Mouse (Mus musculus) MEL (cell line): ENCODE data around the gene Barx2. TPM values are rescaled to one million over a fixed set of nuclear protein-coding genes. Genes with fewer than 3 reads are reported as not detected.

Experiments used
- DNase-seq: peaks from one replicate; pipeline ENCODE4 v3.0.0; 2011; ENCODE audit warnings: low read depth, low spot score
- H3K27ac ChIP-seq: 2 replicates; pipeline ENCODE4 v1.5.1; 2012; ENCODE audit warnings: low read depth, mild to moderate bottlenecking, control low read depth, low read length, moderate library complexity; ENCODE audit not compliant: control insufficient read depth
- H3K27me3 ChIP-seq, 2 experiments: fragments of 150-350 bp in 1 of 2; sonication (generic) in 1 of 2; 2 replicates each; pipeline ENCODE4 v1.6.1; 2012; ENCODE audit warnings: low read length in 2 of 2, mild to moderate bottlenecking in 2 of 2, improper control_type of control experiment in 1 of 2, moderate library complexity in 1 of 2; ENCODE audit not compliant: insufficient read depth in 2 of 2, control insufficient read depth in 1 of 2
- H3K36me3 ChIP-seq, 2 experiments: 2 replicates each; pipeline ENCODE4 v1.6.1; 2012 to 2014; ENCODE audit warnings: low read length in 2 of 2, improper control_type of control experiment in 1 of 2, inconsistent platforms in 1 of 2, mild to moderate bottlenecking in 1 of 2; ENCODE audit not compliant: insufficient read depth in 2 of 2, control insufficient read depth in 1 of 2
- H3K4me1 ChIP-seq, 2 experiments: fragments of 150-350 bp in 1 of 2; sonication (generic) in 1 of 2; 2 replicates each; pipeline ENCODE4 v1.6.1; 2012; ENCODE audit warnings: low read length in 2 of 2, improper control_type of control experiment in 1 of 2, mild to moderate bottlenecking in 1 of 2; ENCODE audit not compliant: insufficient read depth in 2 of 2, control insufficient read depth in 1 of 2
- H3K4me3 ChIP-seq, 2 experiments: fragments of 150-350 bp in 1 of 2; sonication (generic) in 1 of 2; 2 replicates each; pipeline ENCODE4 v1.5.1; 2012; ENCODE audit warnings: low read depth in 2 of 2, low read length in 2 of 2, mild to moderate bottlenecking in 2 of 2, moderate library complexity in 2 of 2, control low read depth in 1 of 2, improper control_type of control experiment in 1 of 2; ENCODE audit not compliant: control insufficient read depth in 1 of 2, insufficient read depth in 1 of 2
- H3K79me2 ChIP-seq: 2 replicates; pipeline ENCODE4 v1.6.1; 2012; ENCODE audit warnings: mild to moderate bottlenecking, low read length, moderate library complexity; ENCODE audit not compliant: control insufficient read depth, poor library complexity, insufficient read depth
- H3K9ac ChIP-seq: 2 replicates; pipeline ENCODE4 v1.6.1; 2012; ENCODE audit warnings: low read depth, mild to moderate bottlenecking, control low read depth, low read length, moderate library complexity; ENCODE audit not compliant: control insufficient read depth, poor library complexity, severe bottlenecking
- H3K9me3 ChIP-seq: fragments of 150-350 bp; sonication (generic); replicated peaks from 2 replicates; pipeline ENCODE4 v1.6.1; 2012; ENCODE audit warnings: mild to moderate bottlenecking, low read length, improper control_type of control experiment, moderate library complexity; ENCODE audit not compliant: insufficient read depth
- BHLHE40 ChIP-seq: IDR thresholded peaks from 2 replicates; pipeline ENCODE4 v1.6.1; 2012; ENCODE audit warnings: low read depth, mild to moderate bottlenecking, inconsistent platforms, low read length, improper control_type of control experiment, borderline replicate concordance
- CHD2 ChIP-seq: IDR thresholded peaks from 2 replicates; pipeline ENCODE4 v1.6.1; 2011; ENCODE audit warnings: low read length, improper control_type of control experiment
- CTCF ChIP-seq, 3 experiments: IDR thresholded peaks in 2 of 3; conservative IDR thresholded peaks in 1 of 3; 2 replicates each; pipeline ENCODE4 v1.5.1; 2011 to 2012; ENCODE audit warnings: low read length in 3 of 3, low read depth in 2 of 3, mild to moderate bottlenecking in 2 of 3, improper control_type of control experiment in 1 of 3, inconsistent platforms in 1 of 3, mixed read lengths in 1 of 3, moderate library complexity in 1 of 3; ENCODE audit not compliant: control insufficient read depth in 1 of 3, insufficient read depth in 1 of 3, poor library complexity in 1 of 3, severe bottlenecking in 1 of 3
- ELF1 ChIP-seq: IDR thresholded peaks from 2 replicates; pipeline ENCODE4 v1.6.1; 2014; ENCODE audit warnings: low read depth, mild to moderate bottlenecking, inconsistent platforms, low read length, improper control_type of control experiment, moderate library complexity
- ETS1 ChIP-seq: IDR thresholded peaks from 2 replicates; pipeline ENCODE4 v1.6.1; 2012; ENCODE audit warnings: low read depth, mild to moderate bottlenecking, inconsistent platforms, low read length, improper control_type of control experiment, moderate library complexity
- JUND ChIP-seq: IDR thresholded peaks from 2 replicates; pipeline ENCODE4 v1.6.1; 2011; ENCODE audit warnings: low read depth, mild to moderate bottlenecking, improper control_type of control experiment, low read length
- KAT2A ChIP-seq: conservative IDR thresholded peaks from 2 replicates; pipeline ENCODE4 v1.6.1; 2012; ENCODE audit warnings: low read depth, low read length, improper control_type of control experiment, inconsistent platforms
- MAFK ChIP-seq: IDR thresholded peaks from 2 replicates; pipeline ENCODE4 v1.6.1; 2011; ENCODE audit warnings: low read depth, mild to moderate bottlenecking, low read length, improper control_type of control experiment, borderline replicate concordance
- MEF2A ChIP-seq: IDR thresholded peaks from 2 replicates; pipeline ENCODE4 v1.6.1; 2014; ENCODE audit warnings: low read depth, mild to moderate bottlenecking, inconsistent platforms, low read length, improper control_type of control experiment; ENCODE audit not compliant: poor library complexity, insufficient replicate concordance, severe bottlenecking; ENCODE audit errors: extremely low read depth
- MXI1 ChIP-seq: IDR thresholded peaks from 2 replicates; pipeline ENCODE4 v1.6.1; 2011; ENCODE audit warnings: mild to moderate bottlenecking, low read depth, low read length, improper control_type of control experiment
- MYC ChIP-seq: IDR thresholded peaks from 2 replicates; pipeline ENCODE4 v1.6.1; 2011; ENCODE audit warnings: low read depth, mild to moderate bottlenecking, low read length, improper control_type of control experiment, moderate library complexity
- NRF1 ChIP-seq: IDR thresholded peaks from 2 replicates; pipeline ENCODE4 v1.6.1; 2014; ENCODE audit warnings: low read depth, mild to moderate bottlenecking, inconsistent platforms, low read length, improper control_type of control experiment, moderate library complexity; ENCODE audit not compliant: poor library complexity, insufficient read depth, severe bottlenecking
- POLR2A ChIP-seq, 2 experiments: IDR thresholded peaks; 2 replicates each; pipeline ENCODE4 v1.6.1; 2011 to 2012; ENCODE audit warnings: low read length in 2 of 2, mild to moderate bottlenecking in 2 of 2, control low read depth in 1 of 2, improper control_type of control experiment in 1 of 2, low read depth in 1 of 2, moderate library complexity in 1 of 2; ENCODE audit not compliant: control insufficient read depth in 1 of 2, insufficient read depth in 1 of 2, poor library complexity in 1 of 2
- POLR2AphosphoS2 ChIP-seq: IDR thresholded peaks from 2 replicates; pipeline ENCODE4 v1.6.1; 2011; ENCODE audit warnings: low read length, improper control_type of control experiment
- POLR2AphosphoS5 ChIP-seq: IDR thresholded peaks from 2 replicates; pipeline ENCODE4 v1.6.1; 2012; ENCODE audit warnings: low read depth, borderline replicate concordance, mild to moderate bottlenecking, inconsistent platforms, low read length, moderate library complexity, mixed read lengths
- TBP ChIP-seq: IDR thresholded peaks from 2 replicates; pipeline ENCODE4 v1.8.0; 2011; ENCODE audit warnings: low read depth, low read length, improper control_type of control experiment
- TCF12 ChIP-seq: IDR thresholded peaks from 2 replicates; pipeline ENCODE4 v1.6.1; 2014; ENCODE audit warnings: low read depth, mild to moderate bottlenecking, inconsistent platforms, low read length, improper control_type of control experiment, moderate library complexity
- UBTF ChIP-seq: IDR thresholded peaks from 2 replicates; pipeline ENCODE4 v1.6.1; 2012; ENCODE audit warnings: low read depth, mild to moderate bottlenecking, inconsistent platforms, low read length, improper control_type of control experiment, moderate library complexity, borderline replicate concordance; ENCODE audit not compliant: insufficient read depth
- USF2 ChIP-seq, 2 experiments: IDR thresholded peaks; 2 replicates each; pipeline ENCODE4 v1.6.1; 2011 to 2012; ENCODE audit warnings: improper control_type of control experiment in 2 of 2, low read length in 2 of 2, borderline replicate concordance in 1 of 2, inconsistent platforms in 1 of 2, low read depth in 1 of 2, mild to moderate bottlenecking in 1 of 2; ENCODE audit not compliant: insufficient read depth in 1 of 2
- ZC3H11A ChIP-seq: IDR thresholded peaks from 2 replicates; pipeline ENCODE4 v1.6.1; 2012; ENCODE audit warnings: low read depth, mild to moderate bottlenecking, inconsistent platforms, low read length, improper control_type of control experiment
- ZKSCAN1 ChIP-seq: IDR thresholded peaks from 2 replicates; pipeline ENCODE4 v1.6.1; 2012; ENCODE audit warnings: low read depth, mild to moderate bottlenecking, inconsistent platforms, low read length, improper control_type of control experiment, moderate library complexity
- ZMIZ1 ChIP-seq: IDR thresholded peaks from 2 replicates; pipeline ENCODE4 v1.6.1; 2012; ENCODE audit warnings: low read depth, mild to moderate bottlenecking, inconsistent platforms, low read length, improper control_type of control experiment, moderate library complexity
- polyA plus RNA-seq, 2 experiments: library from polyadenylated mRNA; stranded (reverse) in 1 of 2; unstranded in 1 of 2; fragments of >175 nt in 1 of 2; fragments of >200 nt in 1 of 2; gene quantifications; 2 replicates each; pipeline versions ENCODE4 v1.2.1 to v1.2.4; 2012; ENCODE audit warnings: low replicate concordance in 2 of 2, low read depth in 1 of 2; ENCODE audit not compliant: insufficient read length in 2 of 2, insufficient read depth in 1 of 2, missing spikeins in 1 of 2
- total RNA-seq: library from RNA; depleted of rRNA; stranded (reverse); fragments of 300-350 nt; gene quantifications from 2 replicates; pipeline ENCODE4 v1.2.3, GENCODE M21; 2012

The Barx2 gene
- total and polyA plus RNA-seq, 3 experiments: not detected

GRCm38 (mm10) chr9:31858720-31859340 is 54.4 kb downstream of the Barx2 start:
- H3K27me3 ChIP-seq: no peaks in the 10 kb centered on the region
- no peak overlapping the region for H3K27ac ChIP-seq
- no peaks in the 10 kb centered on the region for H3K4me1 ChIP-seq
- no peak overlapping the region for H3K9ac ChIP-seq
- H3K79me2 ChIP-seq: no peaks in the 10 kb centered on the region
- no peak for DNase-seq
- H3K9me3 ChIP-seq: no peaks in the 10 kb centered on the region
- no peaks in the 10 kb centered on the region for H3K36me3 ChIP-seq
- TF ChIP-seq ETS1 (no peak), ZMIZ1 (no peak), UBTF (no peak), POLR2A (IDR thresholded peaks at IDR 0.05; ENCODE audit: control insufficient read depth in 1 of 2, insufficient read depth in 1 of 2, low read depth in 1 of 2, low read length in 2 of 2, poor library complexity in 1 of 2) (no peak), CHD2 (no peak), MAFK (no peak), BHLHE40 (no peak), JUND (no peak), MEF2A (no peak)
- no peak overlapping the region for H3K4me3 ChIP-seq

GRCm38 (mm10) chr9:31857512-31857911 is 55.8 kb downstream of the Barx2 start:
- H3K27me3 ChIP-seq: no peaks in the 10 kb centered on the region
- TF ChIP-seq MXI1 (no peak), TBP (no peak), BHLHE40 (no peak), KAT2A (no peak), JUND (no peak), MYC (no peak), ZC3H11A (no peak), POLR2AphosphoS5 (no peak), ELF1 (no peak), ZKSCAN1 (no peak), POLR2AphosphoS2 (no peak), CTCF (IDR thresholded peaks at IDR 0.05 in 2 of 3, conservative IDR thresholded peaks at IDR 0.05 in 1 of 3; ENCODE audit: control insufficient read depth in 1 of 3, insufficient read depth in 1 of 3, low read depth in 2 of 3, low read length in 3 of 3, poor library complexity in 1 of 3, severe bottlenecking in 1 of 3) (no peak), ZMIZ1 (no peak), ETS1 (no peak), NRF1 (no peak), TCF12 (no peak), USF2 (IDR thresholded peaks at IDR 0.05; ENCODE audit: borderline replicate concordance in 1 of 2, insufficient read depth in 1 of 2, low read depth in 1 of 2, low read length in 2 of 2) (no peak)
- H3K9me3 ChIP-seq: no peaks in the 10 kb centered on the region
- H3K36me3 ChIP-seq: no peaks in the 10 kb centered on the region
- H3K4me1 ChIP-seq: no peaks in the 10 kb centered on the region
- DNase-seq: no peak
- no peak overlapping the region for H3K27ac ChIP-seq
- H3K9ac ChIP-seq: no peak overlapping the region
- no peak overlapping the region for H3K4me3 ChIP-seq
- no peaks in the 10 kb centered on the region for H3K79me2 ChIP-seq
